Mouse (Mus musculus) megakaryocyte, adult 5-6 weeks (primary cell): Measurements from ENCODE around the gene Platr17. TPM values are rescaled to one million over a fixed set of nuclear protein-coding genes. Genes with fewer than 3 reads are reported as not detected.
"Not testable (repeated sequence)": the region's sequence is repeated elsewhere in the genome, so short reads cannot be mapped to it uniquely, and the experiment has no call there.

Experiments
- ATAC-seq: 2 replicates; pipeline ENCODE4 v1.8.0; 2016; ENCODE audit warnings: mild to moderate bottlenecking, inconsistent platforms; ENCODE audit not compliant: poor library complexity, severe bottlenecking
- total RNA-seq, 2 experiments: library from RNA; stranded (forward) in 1 of 2; stranded (reverse) in 1 of 2; fragments of 153-499, 151-499 nt in 1 of 2; fragments of 221-1000, 200-1000 nt in 1 of 2; gene quantifications; 2 replicates each; pipeline versions ENCODE4 v1.2.3 to v1.2.4; 2015 to 2017

Gene Platr17
- total RNA-seq (2015) (4.9 and 9.8 TPM in 2 replicates), total RNA-seq (2017) (2.6 and 5.9 TPM in 2 replicates)

GRCm38 (mm10) chr17:33904835-33905234 lies at the start of gene Platr17:
Gene Platr17 (plus strand): TSS chr17:33905135.
- ATAC-seq: not testable (repeated sequence)

DNA sequence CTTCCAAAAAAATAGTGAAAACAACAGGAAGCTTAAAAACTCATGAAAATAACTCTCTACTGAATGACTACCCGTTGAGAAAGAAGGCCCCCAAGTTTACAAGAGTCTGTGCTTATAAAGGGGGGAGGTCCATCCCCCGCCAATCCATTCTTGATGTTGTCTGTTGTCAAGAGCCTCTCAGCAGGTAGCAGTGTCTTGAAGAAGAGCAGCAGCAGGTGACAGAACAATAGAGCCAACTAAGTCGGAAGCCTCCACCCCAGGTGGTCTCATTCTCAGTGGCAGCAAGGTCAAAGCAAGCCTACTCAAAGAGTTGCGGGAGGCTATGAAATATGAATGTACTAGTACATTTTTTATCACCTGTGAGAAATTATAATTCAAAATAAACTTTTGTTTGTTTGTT lies 47.1 kb upstream of the Platr17 start:
- no peak for ATAC-seq

DNA sequence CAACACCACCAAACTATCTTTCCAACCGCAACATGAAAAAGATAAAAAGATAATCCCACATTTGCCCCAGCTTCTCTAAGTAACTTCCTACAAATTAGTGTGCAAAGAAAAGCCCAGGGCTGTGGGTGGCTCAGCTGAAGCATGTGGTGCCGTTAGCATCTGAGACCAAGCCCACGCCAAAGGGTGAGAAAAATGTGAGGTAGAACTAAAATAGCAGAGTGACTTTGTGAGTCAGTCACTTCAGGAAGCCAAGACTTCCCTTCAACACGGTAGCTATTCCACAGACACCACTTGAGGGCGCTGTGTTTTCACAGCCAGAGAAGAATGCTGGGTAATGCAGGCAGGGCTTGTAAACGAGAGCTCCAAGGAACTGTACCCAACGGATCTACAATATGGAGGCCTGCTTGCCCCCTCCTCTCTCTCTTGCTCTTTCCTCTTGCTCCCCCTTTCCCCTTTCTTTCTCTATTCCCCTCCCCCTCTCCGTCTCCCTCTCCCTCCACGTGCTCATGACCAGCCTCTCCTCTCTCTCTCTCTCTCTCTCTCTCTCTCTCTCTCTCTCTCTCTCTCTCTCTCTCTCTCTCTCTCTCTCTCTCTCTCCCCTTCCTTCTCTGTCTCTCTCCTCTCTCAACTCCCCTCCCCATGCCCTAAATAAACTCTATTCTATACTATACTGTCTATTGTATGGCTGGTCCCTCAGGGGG lies 39.5 kb upstream of the Platr17 start:
- peak; percentile 80 for ATAC-seq

DNA sequence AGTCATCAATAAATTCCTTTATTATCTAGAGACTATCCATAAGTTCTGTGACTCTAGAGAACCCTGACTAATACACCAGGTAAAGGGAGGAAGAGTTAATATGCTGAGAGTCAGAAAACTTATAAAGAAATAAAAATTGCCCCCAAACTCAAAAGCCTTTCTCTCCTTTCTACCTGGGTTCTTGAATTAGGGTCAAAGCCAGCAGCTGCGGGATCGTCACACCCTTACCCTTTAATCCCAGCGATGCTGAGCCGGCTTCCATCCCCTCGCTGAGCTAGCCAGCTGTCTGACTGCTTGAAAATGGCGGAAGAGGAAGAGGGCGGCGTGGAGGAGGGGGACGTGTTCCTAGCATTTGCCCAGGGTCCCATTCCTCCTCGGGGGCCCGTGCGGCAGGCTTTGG lies 31.4 kb upstream of the Platr17 start, which contains the start of gene Gm7029:
Gm7029 (plus strand) TSS at position 301 of the 400 bp plus-strand sequence.
- not testable (repeated sequence) for ATAC-seq

- ATAC-seq: no peak
Measured at GRCm38 (mm10) chr17:33874411-33874810, 30.5 kb upstream of the Platr17 start.

GRCm38 (mm10) chr17:33875797-33876196 lies 29.1 kb upstream of the Platr17 start:
- not testable (repeated sequence) for ATAC-seq

DNA sequence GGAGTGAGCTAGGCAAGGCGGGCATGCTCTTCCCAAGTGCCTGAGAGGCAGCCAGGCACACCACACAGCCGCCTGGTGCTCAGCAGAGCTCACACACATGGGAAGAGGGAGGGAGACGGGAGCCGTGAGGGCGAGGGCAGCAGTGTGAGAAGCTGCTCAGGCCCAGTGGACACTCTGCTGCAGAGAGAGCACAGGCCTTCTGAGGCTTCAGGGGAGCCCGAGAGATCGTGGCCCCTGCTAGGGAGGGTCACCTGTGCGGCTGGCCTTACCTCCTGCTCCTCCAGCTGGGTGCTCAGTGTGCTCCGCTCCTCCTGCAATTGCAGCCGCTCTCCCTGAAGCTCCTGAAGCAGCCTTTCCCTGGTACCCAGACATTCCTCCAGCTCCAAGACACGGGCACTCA lies 20.6 kb upstream of the Platr17 start:
- ATAC-seq: not testable (repeated sequence)

DNA sequence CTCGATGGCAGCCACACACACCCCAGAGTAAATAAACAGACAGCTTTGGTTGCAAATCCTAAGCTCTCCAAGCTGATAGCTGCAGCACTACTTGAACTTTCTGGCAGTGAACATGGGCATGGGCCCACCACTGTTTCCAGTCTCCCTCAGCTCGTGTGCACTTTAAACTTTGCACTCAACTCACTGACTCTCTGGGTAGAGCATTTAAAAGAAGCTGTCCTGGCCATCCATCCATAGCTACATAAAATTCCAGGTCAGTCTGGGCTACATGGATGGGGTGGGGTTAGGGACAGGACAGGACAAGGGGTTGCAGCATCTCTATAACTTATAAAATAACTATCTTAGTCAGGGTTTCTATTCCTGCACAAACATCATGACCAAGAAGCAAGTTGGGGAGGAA lies 17.1 kb upstream of the Platr17 start:
- not testable (repeated sequence) for ATAC-seq

GRCm38 (mm10) chr17:33888230-33888629 lies 16.7 kb upstream of the Platr17 start:
- ATAC-seq: not testable (repeated sequence)

- ATAC-seq: not testable (repeated sequence)
Measured at GRCm38 (mm10) chr17:33889941-33890532, 14.9 kb upstream of the Platr17 start.

GRCm38 (mm10) chr17:33890533-33891059 lies 14.3 kb upstream of the Platr17 start, which contains the start of gene Kifc1:
Gene Kifc1 (minus strand): TSS chr17:33890661.
- ATAC-seq: peak; percentile 99

- no peak for ATAC-seq
Measured at GRCm38 (mm10) chr17:33891357-33891756, 13.6 kb upstream of the Platr17 start.

GRCm38 (mm10) chr17:33891892-33892291 lies 13.0 kb upstream of the Platr17 start:
- not testable (repeated sequence) for ATAC-seq

DNA sequence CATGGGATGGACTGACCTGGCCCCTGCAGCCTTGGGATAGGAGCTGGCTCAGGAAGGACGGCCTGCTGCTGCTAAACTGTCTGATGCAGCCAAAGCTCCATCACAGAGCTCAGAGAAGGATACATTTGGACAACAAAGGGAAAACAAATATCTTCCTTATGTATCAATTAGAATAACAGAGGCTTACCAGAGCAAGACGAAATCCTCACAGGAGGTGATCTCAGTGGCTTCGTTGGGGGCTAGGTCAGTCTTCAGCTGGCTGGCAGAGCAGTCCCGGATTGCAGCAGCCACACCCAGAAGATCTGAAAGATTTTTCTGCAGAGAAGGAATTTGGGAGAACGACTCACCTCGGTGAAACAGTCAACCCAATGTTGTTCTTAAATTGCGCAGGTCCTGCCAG lies 12.5 kb upstream of the Platr17 start:
- no peak for ATAC-seq

GRCm38 (mm10) chr17:33893011-33893410 lies 11.9 kb upstream of the Platr17 start:
- not testable (repeated sequence) for ATAC-seq

GRCm38 (mm10) chr17:33897114-33897794 lies 7.7 kb upstream of the Platr17 start:
- peak; percentile 59; the same call in 1 of the 2 replicates for ATAC-seq

- ATAC-seq: not testable (repeated sequence)
Measured at GRCm38 (mm10) chr17:33898193-33898592, 6.7 kb upstream of the Platr17 start.

DNA sequence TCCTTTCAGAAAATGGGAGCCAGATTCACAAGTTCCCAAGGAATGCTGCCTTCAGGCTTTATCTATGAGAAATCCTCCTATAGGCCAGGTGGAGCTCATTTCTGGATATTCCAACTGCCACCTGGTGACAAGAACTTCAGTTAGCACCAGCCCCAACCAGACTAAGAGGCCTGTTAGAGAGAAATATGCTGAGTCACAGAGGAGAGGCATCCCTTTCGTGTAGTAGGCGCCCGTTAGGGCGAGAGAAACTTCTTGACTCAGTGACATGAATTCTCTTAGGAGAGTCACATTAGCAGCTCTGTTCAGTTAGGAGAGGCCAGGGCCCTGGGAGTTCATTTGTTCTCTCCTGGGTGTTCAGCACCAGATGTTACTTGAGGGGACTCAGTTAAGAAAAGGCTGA lies 5.3 kb upstream of the Platr17 start:
- ATAC-seq: no peak

DNA sequence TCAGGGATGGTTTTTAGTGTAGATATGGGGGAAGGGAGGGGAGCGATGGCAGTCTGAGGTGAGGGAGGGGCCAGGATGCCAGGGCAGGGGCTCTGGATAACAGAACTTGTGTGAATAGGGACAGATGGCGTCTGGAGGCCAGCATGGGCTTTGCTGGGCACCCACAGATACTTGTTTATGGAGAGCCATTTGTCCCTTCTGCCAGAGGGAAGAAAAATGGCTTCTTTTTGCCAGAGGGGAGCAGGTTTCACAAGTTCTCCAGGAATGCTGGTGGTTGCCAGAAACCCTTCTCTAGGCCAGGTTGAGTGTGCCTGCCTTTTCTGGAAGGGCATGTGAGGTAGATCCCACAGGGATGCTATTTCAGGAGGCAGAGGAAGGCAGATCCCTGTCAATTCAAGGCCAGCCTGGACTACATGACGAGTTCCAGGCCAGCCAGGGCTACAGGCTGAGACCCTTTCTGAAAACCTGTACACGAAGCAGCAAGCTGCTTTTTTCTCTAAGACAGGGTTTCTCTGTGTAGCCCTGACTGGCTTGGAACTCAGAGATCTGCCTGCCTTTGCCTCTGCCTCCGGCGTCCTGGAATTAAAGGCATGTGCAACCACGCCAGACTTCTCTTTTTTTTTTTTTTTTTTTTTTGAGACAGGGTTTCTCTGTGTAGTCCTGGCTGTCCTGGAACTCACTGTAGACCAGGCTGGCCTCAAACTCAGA lies 4.5 kb upstream of the Platr17 start:
- no peak for ATAC-seq

DNA sequence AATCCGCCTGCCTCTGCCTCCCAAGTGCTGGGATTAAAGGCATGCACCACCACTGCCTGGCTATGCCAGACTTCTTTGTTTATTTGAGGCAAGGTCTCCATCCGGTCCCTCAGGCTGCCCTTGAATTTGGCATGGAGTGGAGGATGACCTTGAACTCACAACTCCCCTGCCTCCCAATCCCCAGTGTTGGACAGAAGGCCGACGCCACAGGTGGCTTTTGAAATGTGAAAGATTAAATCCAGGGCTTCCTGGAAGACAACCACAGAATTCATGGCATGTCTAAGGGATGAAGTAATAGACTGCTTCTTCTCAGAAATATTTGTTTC lies 4.0 kb upstream of the Platr17 start:
- ATAC-seq: no peak

GRCm38 (mm10) chr17:33901653-33902052 lies 3.3 kb upstream of the Platr17 start:
- ATAC-seq: no peak
